Mouse (Mus musculus): ENCODE measurements around the gene Spats1. TPM values are rescaled to one million over a fixed set of nuclear protein-coding genes. Genes with fewer than 3 reads are reported as not detected.

The Spats1 gene
- total RNA-seq, 1 experiment: 8.5 TPM

- peaks cover 37% of the 10 kb centered on the region for H3K36me3 ChIP-seq (ENCODE audit: control insufficient read depth, insufficient read depth, low read length, poor library complexity, severe bottlenecking)
- H3K9me3 ChIP-seq (ENCODE audit: control insufficient read depth, insufficient read depth, low read depth, low read length): no peaks in the 10 kb centered on the region
- TF ChIP-seq ZNF384 (IDR thresholded peaks at IDR 0.05; ENCODE audit: low read depth, low read length) (no peak), ZC3H11A (IDR thresholded peaks at IDR 0.05; ENCODE audit: borderline replicate concordance, low read depth, low read length) (no peak)
- no peak overlapping the region for H3K9ac ChIP-seq (ENCODE audit: insufficient read depth, low read depth, low read length, poor library complexity, severe bottlenecking)
- no peak overlapping the region for H3K4me3 ChIP-seq (ENCODE audit: insufficient read depth in 1 of 2, low read depth in 1 of 2, low read length in 2 of 2, poor library complexity in 1 of 2, severe bottlenecking in 1 of 2)
- in situ Hi-C loops (cut with MboI; ENCODE audit: low sequenced_read_pairs in 2 of 2, unreplicated experiment in 2 of 2): no loop called here
- H3K4me1 ChIP-seq (ENCODE audit: control insufficient read depth in 2 of 2, insufficient read depth in 2 of 2, low read length in 2 of 2, poor library complexity in 1 of 2): peaks cover 1 to 16% of the 10 kb centered on the region in 2 experiments; a peak in 3 of 4 replicates
- DNase-seq (ENCODE audit: low read depth, low spot score): no peak
- H3K27ac ChIP-seq (ENCODE audit: insufficient read depth, low read depth, low read length, poor library complexity, severe bottlenecking): no peak overlapping the region; the same call in 1 of the 2 replicates
These were observed 40.6 kb upstream of the Spats1 start for GRCm38 (mm10) chr17:45515806-45516205.

- no peak for TF ChIP-seq MAFK (IDR thresholded peaks at IDR 0.05; ENCODE audit: insufficient read depth, low read depth, low read length)
- no peak for TF ChIP-seq ZC3H11A (IDR thresholded peaks at IDR 0.05; ENCODE audit: borderline replicate concordance, low read depth, low read length)
- TF ChIP-seq ZNF384 (IDR thresholded peaks at IDR 0.05; ENCODE audit: low read depth, low read length): no peak
- no peak for TF ChIP-seq CHD2 (IDR thresholded peaks at IDR 0.05; ENCODE audit: low read depth, low read length)
- in situ Hi-C loops (cut with MboI; ENCODE audit: low sequenced_read_pairs in 2 of 2, unreplicated experiment in 2 of 2): no loop called here
- H3K27ac ChIP-seq (ENCODE audit: insufficient read depth, low read depth, low read length, poor library complexity, severe bottlenecking): no peak overlapping the region; the same call in 1 of the 2 replicates
These were observed 40.0 kb upstream of the Spats1 start for GRCm38 (mm10) chr17:45515204-45515726.

GRCm38 (mm10) chr17:45511757-45512156, 36.5 kb upstream of the Spats1 start:
- Histone ChIP-seq H3K9me3 (ENCODE audit: control insufficient read depth, insufficient read depth, low read depth, low read length) (no peaks in the 10 kb centered on the region), H3K4me3 (ENCODE audit: insufficient read depth in 1 of 2, low read depth in 1 of 2, low read length in 2 of 2, poor library complexity in 1 of 2, severe bottlenecking in 1 of 2) (no peak overlapping the region), H3K9ac (ENCODE audit: insufficient read depth, low read depth, low read length, poor library complexity, severe bottlenecking) (no peak overlapping the region), H3K27ac (ENCODE audit: insufficient read depth, low read depth, low read length, poor library complexity, severe bottlenecking) (no peak overlapping the region), H3K36me3 (ENCODE audit: control insufficient read depth, insufficient read depth, low read length, poor library complexity, severe bottlenecking) (peaks cover 12% of the 10 kb centered on the region; the same call in 1 of the 2 replicates), H3K4me1 (ENCODE audit: control insufficient read depth in 2 of 2, insufficient read depth in 2 of 2, low read length in 2 of 2, poor library complexity in 1 of 2) (peaks cover 1 to 15% of the 10 kb centered on the region in 2 experiments; a peak in 3 of 4 replicates)
- in situ Hi-C loops (cut with MboI; ENCODE audit: low sequenced_read_pairs in 2 of 2, unreplicated experiment in 2 of 2): no loop called here
- no peak for DNase-seq (ENCODE audit: low read depth, low spot score)
- TF ChIP-seq MAFK (IDR thresholded peaks at IDR 0.05; ENCODE audit: insufficient read depth, low read depth, low read length): no peak
- no peak for TF ChIP-seq ZC3H11A (IDR thresholded peaks at IDR 0.05; ENCODE audit: borderline replicate concordance, low read depth, low read length)
- TF ChIP-seq HCFC1 (IDR thresholded peaks at IDR 0.05; ENCODE audit: borderline replicate concordance, insufficient read depth, low read length): no peak
- no peak for TF ChIP-seq CHD2 (IDR thresholded peaks at IDR 0.05; ENCODE audit: low read depth, low read length)
- TF ChIP-seq ZNF384 (IDR thresholded peaks at IDR 0.05; ENCODE audit: low read depth, low read length): no peak

More at GRCm38 (mm10) chr17:45515204-45515726, 40.0 kb upstream of the Spats1 start:
- H3K4me3 ChIP-seq (ENCODE audit: insufficient read depth in 1 of 2, low read depth in 1 of 2, low read length in 2 of 2, poor library complexity in 1 of 2, severe bottlenecking in 1 of 2): peak overlapping the region in 1 of 2 experiments; percentile 44; a peak in 2 of 4 replicates
- peaks cover 33% of the 10 kb centered on the region for H3K36me3 ChIP-seq (ENCODE audit: control insufficient read depth, insufficient read depth, low read length, poor library complexity, severe bottlenecking)
- H3K9me3 ChIP-seq (ENCODE audit: control insufficient read depth, insufficient read depth, low read depth, low read length): no peaks in the 10 kb centered on the region
- peak overlapping the region; percentile 69; the same call in 1 of the 2 replicates for H3K9ac ChIP-seq (ENCODE audit: insufficient read depth, low read depth, low read length, poor library complexity, severe bottlenecking)
- peaks cover 1 to 16% of the 10 kb centered on the region in 2 experiments; a peak in 3 of 4 replicates for H3K4me1 ChIP-seq (ENCODE audit: control insufficient read depth in 2 of 2, insufficient read depth in 2 of 2, low read length in 2 of 2, poor library complexity in 1 of 2)
- DNase-seq (ENCODE audit: low read depth, low spot score): no peak

GRCm38 (mm10) chr17:45510871-45511270, 35.7 kb upstream of the Spats1 start:
- TF ChIP-seq MAFK (IDR thresholded peaks at IDR 0.05; ENCODE audit: insufficient read depth, low read depth, low read length) (no peak), ZC3H11A (IDR thresholded peaks at IDR 0.05; ENCODE audit: borderline replicate concordance, low read depth, low read length) (no peak), ZNF384 (IDR thresholded peaks at IDR 0.05; ENCODE audit: low read depth, low read length) (no peak), CHD2 (IDR thresholded peaks at IDR 0.05; ENCODE audit: low read depth, low read length) (no peak), HCFC1 (IDR thresholded peaks at IDR 0.05; ENCODE audit: borderline replicate concordance, insufficient read depth, low read length) (no peak)
- Histone ChIP-seq H3K9me3 (ENCODE audit: control insufficient read depth, insufficient read depth, low read depth, low read length) (no peaks in the 10 kb centered on the region), H3K4me3 (ENCODE audit: insufficient read depth in 1 of 2, low read depth in 1 of 2, low read length in 2 of 2, poor library complexity in 1 of 2, severe bottlenecking in 1 of 2) (no peak overlapping the region), H3K4me1 (ENCODE audit: control insufficient read depth in 2 of 2, insufficient read depth in 2 of 2, low read length in 2 of 2, poor library complexity in 1 of 2) (peaks cover 1 to 15% of the 10 kb centered on the region in 2 experiments; a peak in 3 of 4 replicates), H3K9ac (ENCODE audit: insufficient read depth, low read depth, low read length, poor library complexity, severe bottlenecking) (no peak overlapping the region), H3K36me3 (ENCODE audit: control insufficient read depth, insufficient read depth, low read length, poor library complexity, severe bottlenecking) (peaks cover 11% of the 10 kb centered on the region; the same call in 1 of the 2 replicates), H3K27ac (ENCODE audit: insufficient read depth, low read depth, low read length, poor library complexity, severe bottlenecking) (no peak overlapping the region)
- in situ Hi-C loops (cut with MboI; ENCODE audit: low sequenced_read_pairs in 2 of 2, unreplicated experiment in 2 of 2): no loop called here
- no peak for DNase-seq (ENCODE audit: low read depth, low spot score)
